Mouse (Mus musculus) heart, embryonic 14.5 days (tissue): ENCODE data around the gene Selenoo. TPM values are rescaled to one million over a fixed set of nuclear protein-coding genes. Genes with fewer than 3 reads are reported as not detected.

Experiments
- ATAC-seq: fragments of 200-750 bp; cut with Nextera tagmentation; 2 replicates; pipeline ENCODE4 v1.8.0; 2017; ENCODE audit warnings: low read depth, moderate TSS enrichment; ENCODE audit not compliant: insufficient number of reproducible peaks, insufficient read depth, low FRiP score
- H3K27ac ChIP-seq, 2 experiments: fragments of 200-500 bp in 1 of 2; fragments of 300-500 bp in 1 of 2; sonication (generic) in 1 of 2; replicated peaks in 1 of 2; 2 replicates each; pipeline ENCODE4 v1.5.1; 2012 to 2014; ENCODE audit warnings: low read depth in 2 of 2, low read length in 2 of 2, control low read depth in 1 of 2, mild to moderate bottlenecking in 1 of 2, mixed read lengths in 1 of 2; ENCODE audit not compliant: control insufficient read depth in 1 of 2, insufficient read depth in 1 of 2
- H3K27me3 ChIP-seq: fragments of 300-500 bp; sonication (generic); 2 replicates; pipeline ENCODE4 v1.6.1; 2014; ENCODE audit warnings: mild to moderate bottlenecking, low read length, control low read depth; ENCODE audit not compliant: control insufficient read depth, insufficient read depth
- H3K36me3 ChIP-seq: fragments of 300-500 bp; sonication (generic); 2 replicates; pipeline ENCODE4 v1.6.1; 2014; ENCODE audit warnings: mild to moderate bottlenecking, control low read depth, low read length, mixed read lengths; ENCODE audit not compliant: control insufficient read depth, insufficient read depth
- H3K4me1 ChIP-seq, 2 experiments: fragments of 200-500 bp in 1 of 2; fragments of 300-500 bp in 1 of 2; sonication (generic) in 1 of 2; 2 replicates each; pipeline ENCODE4 v1.6.1; 2012 to 2014; ENCODE audit warnings: low read length in 2 of 2, control low read depth in 1 of 2, mixed read lengths in 1 of 2; ENCODE audit not compliant: control insufficient read depth in 2 of 2, insufficient read depth in 2 of 2
- H3K4me2 ChIP-seq: fragments of 300-500 bp; sonication (generic); 2 replicates; pipeline ENCODE4 v1.6.1; 2014; ENCODE audit warnings: mild to moderate bottlenecking, low read length
- H3K4me3 ChIP-seq, 2 experiments: fragments of 200-500 bp in 1 of 2; fragments of 300-500 bp in 1 of 2; sonication (generic) in 1 of 2; 2 replicates each; pipeline ENCODE4 v1.5.1; 2012 to 2014; ENCODE audit warnings: low read length in 2 of 2, mild to moderate bottlenecking in 2 of 2, control low read depth in 1 of 2, low read depth in 1 of 2, moderate library complexity in 1 of 2; ENCODE audit not compliant: control insufficient read depth in 1 of 2, insufficient read depth in 1 of 2
- H3K9ac ChIP-seq: fragments of 300-500 bp; sonication (generic); 2 replicates; pipeline ENCODE4 v1.6.1; 2014; ENCODE audit warnings: mild to moderate bottlenecking, low read length
- H3K9me3 ChIP-seq: fragments of 300-500 bp; sonication (generic); 2 replicates; pipeline ENCODE4 v1.6.1; 2016; ENCODE audit warnings: low read length, control low read depth; ENCODE audit not compliant: control insufficient read depth
- WGBS: fragments of 180-500 bp; shearing (Covaris S2); extraction: QIAGEN DNeasy Blood & Tissue Kit; methylation state at CpG from one replicate; pipeline ENCODE4 v1.1.7; 2014; 5-methylcytosine and 5-hydroxymethylcytosine counted together
- polyA plus RNA-seq: library from polyadenylated mRNA; unstranded; fragments of >200 nt; fragmentation: Nextera tagmentation; extraction: Ambion mirVana; gene quantifications from 2 replicates; pipeline ENCODE4 v1.2.1, GENCODE M21; 2014

Gene Selenoo
- polyA plus RNA-seq, 1 experiment from 2014 or later: 16.4 TPM

GRCm38 (mm10) chr15:89076156-89076731 is 12.6 kb upstream of the Selenoo start:
- peak overlapping the region; percentile 96 for H3K9ac ChIP-seq
- peaks cover 34 to 46% of the 10 kb centered on the region in 2 experiments for H3K4me1 ChIP-seq
- peak overlapping the region; percentile 84 to 96 for H3K27ac ChIP-seq
- peaks cover 18% of the 10 kb centered on the region for H3K36me3 ChIP-seq
- H3K27me3 ChIP-seq: no peaks in the 10 kb centered on the region
- H3K4me2 ChIP-seq: peak overlapping the region; percentile 83
- peak; percentile 2; the same call in 1 of the 2 replicates for ATAC-seq
- peak overlapping the region; percentile 82 to 92 for H3K4me3 ChIP-seq
- no peaks in the 10 kb centered on the region for H3K9me3 ChIP-seq
- WGBS: under 1% methylated on average over 39 of the region's 39 CpGs

- Histone ChIP-seq H3K9me3 (no peaks in the 10 kb centered on the region), H3K9ac (peak overlapping the region; percentile 30), H3K4me3 (0 out of 4 replicates have a peak overlapping the region, but pooled peaks of 1 of the 2 experiments have one; percentile 92), H3K4me2 (peak overlapping the region; percentile 83), H3K36me3 (peaks cover 39% of the 10 kb centered on the region), H3K27me3 (no peaks in the 10 kb centered on the region), H3K27ac (0 out of 4 replicates have a peak overlapping the region, but pooled peaks of 1 of the 2 experiments have one; percentile 30), H3K4me1 (peaks cover 31 to 41% of the 10 kb centered on the region in 2 experiments)
- 60% methylated on average over 9 of the region's 9 CpGs for WGBS
- no peak for ATAC-seq
Observed at GRCm38 (mm10) chr15:89078208-89078836, 10.6 kb upstream of the Selenoo start.

DNA sequence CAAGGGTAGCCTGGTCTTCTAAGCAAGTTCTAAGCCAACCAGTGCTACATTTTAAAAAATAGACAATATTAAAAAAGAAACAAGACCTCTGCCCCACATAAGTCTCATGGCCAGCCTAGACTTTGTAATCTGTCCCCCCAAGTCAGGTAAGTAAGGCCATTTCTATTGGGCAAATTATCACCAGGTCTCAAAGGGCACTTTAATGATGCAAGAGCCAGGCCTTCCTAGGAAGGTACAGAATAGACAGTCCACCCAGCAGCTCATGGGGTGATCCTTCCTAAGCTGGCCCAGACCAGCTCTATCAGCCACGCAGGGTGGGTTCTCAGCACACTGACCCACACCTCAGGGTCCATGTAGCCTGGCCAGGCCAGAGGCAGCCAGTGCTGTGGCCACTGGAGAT is 5.0 kb upstream of the Selenoo start:
- Histone ChIP-seq H3K27ac (no peak overlapping the region), H3K4me2 (no peak overlapping the region), H3K27me3 (no peaks in the 10 kb centered on the region), H3K4me1 (peaks cover 0 to under 1% of the 10 kb centered on the region in 2 experiments; a peak in 1 of 4 replicates), H3K4me3 (no peak overlapping the region), H3K36me3 (peaks cover 75% of the 10 kb centered on the region), H3K9ac (no peak overlapping the region), H3K9me3 (no peaks in the 10 kb centered on the region)
- 100% methylated on average over 1 of the region's 1 CpGs for WGBS
- ATAC-seq: no peak

DNA sequence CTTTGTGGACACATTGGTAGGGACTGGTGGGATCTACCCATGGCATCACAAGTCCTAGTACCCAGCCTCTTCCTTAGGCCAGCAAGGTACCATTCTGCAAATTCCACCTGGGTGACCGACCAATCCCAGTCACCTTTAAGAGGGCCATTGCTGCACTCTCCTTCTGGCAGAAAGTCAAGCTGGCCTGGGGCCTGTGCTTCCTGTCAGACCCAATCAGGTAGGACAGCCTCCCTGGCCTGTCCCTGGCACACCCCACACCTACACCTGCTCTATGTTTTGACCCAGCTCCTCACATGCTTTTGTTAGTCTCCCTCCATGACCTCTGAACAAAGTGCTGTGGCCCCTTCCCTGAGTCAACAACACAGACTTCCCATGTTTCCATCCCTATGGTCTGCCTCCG is 4.1 kb upstream of the Selenoo start:
- H3K9me3 ChIP-seq: no peaks in the 10 kb centered on the region
- no peak overlapping the region for H3K4me3 ChIP-seq
- no peak overlapping the region for H3K27ac ChIP-seq
- WGBS: 89% methylated on average over 2 of the region's 2 CpGs
- no peak overlapping the region for H3K4me2 ChIP-seq
- no peaks in the 10 kb centered on the region for H3K27me3 ChIP-seq
- no peak for ATAC-seq
- H3K4me1 ChIP-seq: peaks cover 2 to 3% of the 10 kb centered on the region in 2 experiments; a peak in 3 of 4 replicates
- peaks cover 67% of the 10 kb centered on the region for H3K36me3 ChIP-seq
- no peak overlapping the region for H3K9ac ChIP-seq

DNA sequence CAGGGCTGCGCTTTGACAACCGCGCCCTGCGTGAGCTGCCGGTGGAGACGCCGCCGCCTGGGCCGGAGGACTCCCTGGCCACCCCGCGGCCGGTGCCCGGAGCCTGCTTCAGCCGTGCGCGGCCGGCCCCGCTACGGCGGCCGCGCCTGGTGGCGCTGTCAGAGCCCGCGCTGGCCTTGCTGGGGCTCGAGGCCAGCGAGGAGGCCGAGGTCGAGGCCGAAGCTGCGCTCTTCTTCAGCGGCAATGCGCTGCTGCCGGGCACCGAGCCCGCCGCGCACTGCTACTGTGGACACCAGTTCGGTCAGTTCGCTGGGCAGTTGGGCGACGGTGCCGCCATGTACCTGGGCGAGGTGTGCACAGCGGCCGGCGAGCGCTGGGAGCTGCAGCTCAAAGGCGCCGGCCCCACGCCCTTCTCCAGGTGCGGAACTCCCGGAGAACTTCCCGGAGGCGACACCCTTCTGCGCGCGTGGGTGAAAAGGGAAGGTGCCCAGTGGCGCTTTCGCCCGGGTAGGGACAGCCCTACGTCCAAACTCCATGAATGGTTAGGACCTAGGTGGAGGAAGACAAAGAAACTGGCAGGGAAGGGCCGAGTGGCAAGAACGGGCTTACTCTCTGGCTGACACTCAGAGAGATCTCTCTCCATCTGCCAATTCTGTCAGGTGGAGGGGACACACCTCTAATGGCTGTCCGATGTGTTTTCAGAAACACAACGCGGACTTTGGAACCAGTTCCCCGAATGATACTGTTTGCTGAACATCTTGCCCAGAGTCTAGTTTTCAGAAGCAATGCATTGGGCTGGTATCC is 566 bp downstream of the Selenoo start:
- H3K4me1 ChIP-seq: peaks cover 3 to 7% of the 10 kb centered on the region in 2 experiments; a peak in 3 of 4 replicates
- H3K27me3 ChIP-seq: no peaks in the 10 kb centered on the region
- peak; percentile 47 for ATAC-seq
- no peaks in the 10 kb centered on the region for H3K9me3 ChIP-seq
- H3K4me3 ChIP-seq: peak overlapping the region; percentile 75 to 90
- peak overlapping the region; percentile 92 for H3K9ac ChIP-seq
- WGBS: 2% methylated on average over 68 of the region's 68 CpGs
- H3K36me3 ChIP-seq: peaks cover 48% of the 10 kb centered on the region
- peak overlapping the region; percentile 57 to 75 for H3K27ac ChIP-seq
- H3K4me2 ChIP-seq: peak overlapping the region; percentile 75

- no peak overlapping the region for H3K4me2 ChIP-seq
Observed at GRCm38 (mm10) chr15:89090662-89091061, 1.8 kb downstream of the Selenoo start.

DNA sequence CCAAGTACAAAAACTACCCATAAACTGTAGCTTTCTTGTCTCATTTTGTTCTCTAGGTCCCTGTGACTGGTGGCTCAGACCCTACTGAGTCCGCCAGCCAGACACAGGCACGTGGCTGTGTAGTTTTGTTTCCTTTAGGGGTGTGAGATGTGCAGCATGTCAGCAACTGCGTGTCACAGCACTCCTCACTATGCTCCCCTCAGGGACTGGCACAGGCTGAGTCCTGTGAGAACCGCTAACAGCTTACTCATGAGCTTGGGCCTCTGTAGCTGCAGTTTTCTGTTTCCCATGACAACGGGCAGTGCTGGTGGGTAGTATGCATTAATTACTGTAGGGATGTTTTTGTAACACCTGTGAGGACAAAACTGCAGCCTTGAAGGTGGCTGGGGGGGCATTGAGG is 3.3 kb downstream of the Selenoo start:
- Histone ChIP-seq H3K36me3 (peaks cover 48% of the 10 kb centered on the region), H3K9me3 (no peaks in the 10 kb centered on the region)
- WGBS: 78% methylated on average over 5 of the region's 5 CpGs

More at GRCm38 (mm10) chr15:89090662-89091061, 1.8 kb downstream of the Selenoo start:
- Histone ChIP-seq H3K36me3 (peaks cover 48% of the 10 kb centered on the region), H3K4me1 (peaks cover 3 to 7% of the 10 kb centered on the region in 2 experiments; a peak in 3 of 4 replicates), H3K27ac (no peak overlapping the region), H3K27me3 (no peaks in the 10 kb centered on the region), H3K4me3 (no peak overlapping the region), H3K9ac (no peak overlapping the region), H3K9me3 (no peaks in the 10 kb centered on the region)
- WGBS: 86% methylated on average over 4 of the region's 4 CpGs
- ATAC-seq: no peak

More for the DNA sequence above, 3.3 kb downstream of the Selenoo start:
- H3K27me3 ChIP-seq: no peaks in the 10 kb centered on the region
- no peak for ATAC-seq
- no peak overlapping the region for H3K4me2 ChIP-seq
- H3K27ac ChIP-seq: no peak overlapping the region
- peaks cover 3 to 7% of the 10 kb centered on the region in 2 experiments; a peak in 3 of 4 replicates for H3K4me1 ChIP-seq
- H3K9ac ChIP-seq: no peak overlapping the region
- no peak overlapping the region for H3K4me3 ChIP-seq
